Mouse (Mus musculus) liver, postnatal 0 days (tissue): ENCODE results near the gene Abca8b.

Experiments
- CTCF ChIP-seq: sonication (generic); IDR thresholded peaks from 2 replicates; pipeline ENCODE4 v1.5.1; 2016; ENCODE audit warnings: antibody characterized with exemption, low read depth
- EP300 ChIP-seq: IDR thresholded peaks from 2 replicates; pipeline ENCODE4 v1.6.1; 2016; ENCODE audit warnings: antibody characterized with exemption, low read depth, mild to moderate bottlenecking

- no peak for TF ChIP-seq CTCF
- TF ChIP-seq EP300: no peak
Measured at GRCm38 (mm10) chr11:109909801-109910200, 85.8 kb downstream of the Abca8b start.
